Mouse (Mus musculus) thymus, adult 2 months (tissue): ENCODE measurements around the gene Ddx50.
"Not testable (repeated sequence)": the region's sequence is repeated elsewhere in the genome, so short reads cannot be mapped to it uniquely, and the experiment has no call there.

Source experiments
- CTCF ChIP-seq: fragments of 200-500 bp; IDR thresholded peaks from 2 replicates; pipeline ENCODE4 v1.5.1; 2012; ENCODE audit warnings: mild to moderate bottlenecking, control low read depth, low read length, moderate library complexity, borderline replicate concordance; ENCODE audit not compliant: control insufficient read depth, poor library complexity, insufficient read depth; ENCODE audit errors: extremely low read depth
- POLR2A ChIP-seq: fragments of 200-500 bp; IDR thresholded peaks from 2 replicates; pipeline ENCODE4 v1.6.1; 2012; ENCODE audit warnings: mild to moderate bottlenecking, low read length, control low read depth, moderate library complexity; ENCODE audit not compliant: control insufficient read depth, poor library complexity, insufficient read depth; ENCODE audit errors: extremely low read depth

DNA sequence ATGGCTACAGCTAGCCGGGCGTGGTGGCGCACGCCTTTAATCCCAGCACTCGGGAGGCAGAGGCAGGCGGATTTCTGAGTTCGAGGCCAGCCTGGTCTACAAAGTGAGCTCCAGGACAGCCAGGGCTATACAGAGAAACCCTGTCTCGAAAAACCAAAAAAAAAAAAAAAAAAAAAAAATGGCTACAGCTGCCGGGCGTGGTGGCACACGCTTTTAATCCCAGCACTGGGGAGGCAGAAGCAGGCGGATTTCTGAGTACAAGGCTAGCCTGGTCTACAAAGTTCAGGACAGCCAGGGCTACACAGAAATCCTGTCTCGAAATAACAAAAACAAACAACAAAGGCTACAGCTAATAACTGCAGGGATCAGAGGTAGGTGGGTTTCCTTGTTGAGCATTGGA is 71.9 kb downstream of the Ddx50 start:
- TF ChIP-seq CTCF, POLR2A: not testable (repeated sequence)
